In the genomic region with DNA sequence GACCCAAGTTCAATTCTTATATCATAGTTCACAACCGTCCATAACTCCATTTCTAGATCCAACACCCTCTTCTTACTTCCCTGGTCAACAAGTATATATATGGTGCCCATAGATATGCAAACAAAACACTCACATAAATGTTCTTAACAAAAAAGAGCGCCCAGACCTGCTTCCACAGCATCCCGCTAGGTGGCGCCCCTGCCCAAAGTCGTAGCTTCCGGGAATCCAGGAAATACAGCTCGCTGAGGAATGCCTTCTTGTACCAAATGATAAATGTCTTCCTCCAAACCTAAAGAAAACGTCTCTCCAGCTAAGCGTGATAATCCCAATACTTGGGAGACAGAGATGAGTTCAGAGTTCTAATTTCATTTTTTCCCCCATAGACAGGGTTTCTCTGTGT, we compare ENCODE assay signal across 7 mouse cellular contexts. TPM values are rescaled to one million over a fixed set of nuclear protein-coding genes. Genes with fewer than 3 reads are reported as not detected.
A peak's percentile ranks its signal among the peaks of the same experiment; 100 is the strongest.
DNase-seq lines count a peak whose midpoint lies in the region; ATAC-seq lines count a peak whose summit lies in the region.

No protein-coding gene starts in this region.

- intact Hi-C loops in left cerebral cortex, postnatal 25 days (cut with DNase I) = loop anchor here (1.0 to 2.0 kb wide), 2 partner anchors 31 to 96 kb away; a partner anchor contains a TSS

- 0 out of 2 replicates have a peak overlapping the region, but pooled peaks have one; percentile 19 for H3K9ac ChIP-seq in hindbrain, embryonic 15.5 days

- peak overlapping the region; percentile 50 for H3K4me2 ChIP-seq in hindbrain, embryonic 15.5 days

- DNase-seq in T-cell, adult 2 months (ENCODE audit: low spot score) = peak; percentile 86
- DNase-seq in cerebellum, postnatal 14 days = peak; percentile 84 to 91
- peak; percentile 70 to 83 for DNase-seq in frontal cortex, postnatal 36 days (ENCODE audit: low spot score in 2 of 2)
- DNase-seq in left cerebral cortex, postnatal 25 days (ENCODE audit: low spot score in 2 of 2) = peak; percentile 66 to 81
- peak; percentile 81 for DNase-seq in mesoderm, embryonic 11.5 days (ENCODE audit: low read depth, low spot score)
- DNase-seq in spleen, adult 12 weeks (ENCODE audit: low spot score) = peak; percentile 71

- H3K4me1 ChIP-seq in hindbrain, embryonic 15.5 days (replicated peaks) = peaks cover 27% of the 10 kb centered on the region

- WGBS in hindbrain, embryonic 15.5 days = 4% methylated on average over 9 of the region's 9 CpGs

- peak overlapping the region; percentile 18; the same call in 1 of the 2 replicates for H3K4me3 ChIP-seq in hindbrain, embryonic 15.5 days

- H3K9me3 ChIP-seq in hindbrain, embryonic 15.5 days = no peaks in the 10 kb centered on the region

- H3K36me3 ChIP-seq in hindbrain, embryonic 15.5 days = no peaks in the 10 kb centered on the region

- H3K27me3 ChIP-seq in hindbrain, embryonic 15.5 days = no peaks in the 10 kb centered on the region

- H3K27ac ChIP-seq in hindbrain, embryonic 15.5 days (replicated peaks) = peak overlapping the region; percentile 67

- no peak for ATAC-seq in hindbrain, embryonic 15.5 days (ENCODE audit: low FRiP score, low read depth)

RNA-seq across cellular contexts. Expression of a gene that starts 9.0 kb away (rescaled TPM):
- 8.0 and 9.3 TPM in 2 replicates for polyA plus RNA-seq in hindbrain, embryonic 15.5 days (2015; fragmentation: Nextera tagmentation; extraction: Ambion mirVana)
- 1 to 10 TPM; 1.9 to 2.9 TPM for total RNA-seq in left cerebral cortex, postnatal 25 days (2021)

RNA-seq across cellular contexts. Expression of a gene that starts 13.7 kb away (rescaled TPM):
- polyA plus RNA-seq in hindbrain, embryonic 15.5 days (2015; fragmentation: Nextera tagmentation; extraction: Ambion mirVana) = 0.26 and 0.63 TPM in 2 replicates
- total RNA-seq in left cerebral cortex, postnatal 25 days (2021) = under 1 TPM; 0.28 to 0.94 TPM
